14 mouse cellular contexts compared by ENCODE assay signal in genomic region chr2:155442916-155443315, GRCm38 (mm10).
"Had no signal": no experiment of that assay in that cellular context is flagged by ENCODE, and none has a peak within 500 bp of the region (broad histone marks: within the 10 kb centered on the region; RNA-seq: fewer than 3 reads in every experiment).

No protein-coding gene starts in this region.

- H3K36me3 ChIP-seq: midbrain, embryonic 12.5 days; neural tube, embryonic 12.5 days; stomach, embryonic 15.5 days had no signal

- ATAC-seq: midbrain, embryonic 16.5 days had no signal

- H3K9me3 ChIP-seq: megakaryocyte, embryonic 14.5 days; midbrain, embryonic 12.5 days; neural tube, embryonic 12.5 days; stomach, embryonic 15.5 days had no signal

- H3K27me3 ChIP-seq: megakaryocyte, embryonic 14.5 days; midbrain, embryonic 12.5 days; neural tube, embryonic 12.5 days; stomach, embryonic 15.5 days had no signal

- H3K4me3 ChIP-seq: megakaryocyte, embryonic 14.5 days; midbrain, embryonic 12.5 days; neural tube, embryonic 12.5 days; stomach, embryonic 15.5 days had no signal

- H3K9ac ChIP-seq: lung, embryonic 14.5 days; midbrain, embryonic 12.5 days; neural tube, embryonic 12.5 days; stomach, embryonic 15.5 days had no signal

- DNase-seq: lung, adult 18-20 months; lung, embryonic 14.5 days; lung, postnatal 10 days; lung, postnatal 4 days; midbrain, embryonic 14.5 days; right cerebral cortex, postnatal 14 days; thymus, adult 2 months; thymus, postnatal 25 days; thymus, postnatal 4 days had no signal

- H3K27ac ChIP-seq: midbrain, embryonic 12.5 days; neural tube, embryonic 12.5 days; stomach, embryonic 15.5 days had no signal

- H3K4me1 ChIP-seq: midbrain, embryonic 12.5 days; neural tube, embryonic 12.5 days; stomach, embryonic 15.5 days had no signal

- H3K4me2 ChIP-seq: lung, embryonic 14.5 days; midbrain, embryonic 12.5 days; neural tube, embryonic 12.5 days; stomach, embryonic 15.5 days had no signal
